8 mouse cellular contexts compared by ENCODE assay signal in genomic region chr7:16920818-16921791, GRCm38 (mm10). TPM values are rescaled to one million over a fixed set of nuclear protein-coding genes. Genes with fewer than 3 reads are reported as not detected.
DNase-seq lines count a peak whose midpoint lies in the region; ATAC-seq and TF ChIP-seq lines count a peak whose summit lies in the region.

No protein-coding gene starts in this region.

- H3K4me2 ChIP-seq in liver, embryonic 14.5 days (ENCODE audit: low read depth): peak overlapping the region; percentile 68

- DNase-seq in retina, postnatal 1 day: peak; percentile 37
- no peak for DNase-seq in retina, embryonic 14.5 days (ENCODE audit: low spot score)
- DNase-seq in hindbrain, embryonic 10.5 days (ENCODE audit: low spot score): no peak
- no peak for DNase-seq in liver, embryonic 14.5 days (ENCODE audit: low read depth in 3 of 3, low spot score in 3 of 3)
- DNase-seq in testis, postnatal 14 days (ENCODE audit: low spot score): peak; percentile 33
- no peak for DNase-seq in ovary, postnatal 14 days (ENCODE audit: low spot score)

- peaks cover 56% of the 10 kb centered on the region for H3K4me1 ChIP-seq in erythroblast, embryonic 14.5 days (ENCODE audit: control insufficient read depth)
- H3K4me1 ChIP-seq in hindbrain, embryonic 10.5 days (replicated peaks): peaks cover 62% of the 10 kb centered on the region
- peaks cover 17 to 32% of the 10 kb centered on the region in 2 experiments for H3K4me1 ChIP-seq in liver, embryonic 14.5 days (replicated peaks; ENCODE audit: control insufficient read depth in 2 of 2, insufficient read depth in 2 of 2, low read length in 1 of 2)

- no peak for TF ChIP-seq CTCF in liver, embryonic 14.5 days (IDR thresholded peaks at IDR 0.05; ENCODE audit: low read depth)

- WGBS in hindbrain, embryonic 10.5 days: 49% methylated on average over 21 of the region's 21 CpGs
- 71% methylated on average over 21 of the region's 21 CpGs for WGBS in liver, embryonic 14.5 days (ENCODE audit: insufficient replicate concordance)

- no peaks in the 10 kb centered on the region for H3K9me3 ChIP-seq in erythroblast, embryonic 14.5 days (ENCODE audit: control insufficient read depth, low read length)
- H3K9me3 ChIP-seq in hindbrain, embryonic 10.5 days: no peaks in the 10 kb centered on the region
- no peaks in the 10 kb centered on the region for H3K9me3 ChIP-seq in liver, embryonic 14.5 days (ENCODE audit: control insufficient read depth, low read length)

- peak overlapping the region; percentile 25; the same call in 1 of the 2 replicates for H3K9ac ChIP-seq in liver, embryonic 14.5 days (replicated peaks)

- peak overlapping the region; percentile 98 for H3K4me3 ChIP-seq in erythroblast, embryonic 14.5 days (replicated peaks)
- peak overlapping the region; percentile 93 for H3K4me3 ChIP-seq in hindbrain, embryonic 10.5 days
- H3K4me3 ChIP-seq in liver, embryonic 14.5 days (ENCODE audit: insufficient read depth in 1 of 2, low read depth in 2 of 2, low read length in 2 of 2): peak overlapping the region in 1 of 2 experiments; percentile 92; a peak in 1 of 4 replicates

- peak overlapping the region; percentile 99 for H3K27ac ChIP-seq in hindbrain, embryonic 10.5 days
- no peak overlapping the region for H3K27ac ChIP-seq in liver, embryonic 14.5 days

- H3K36me3 ChIP-seq in erythroblast, embryonic 14.5 days (ENCODE audit: control insufficient read depth): peaks cover 63% of the 10 kb centered on the region
- peaks cover 53% of the 10 kb centered on the region for H3K36me3 ChIP-seq in hindbrain, embryonic 10.5 days
- peaks cover 28% of the 10 kb centered on the region for H3K36me3 ChIP-seq in liver, embryonic 14.5 days (replicated peaks; ENCODE audit: control insufficient read depth, insufficient read depth, low read depth)

- no peaks in the 10 kb centered on the region for H3K27me3 ChIP-seq in erythroblast, embryonic 14.5 days (ENCODE audit: control insufficient read depth)
- no peaks in the 10 kb centered on the region for H3K27me3 ChIP-seq in hindbrain, embryonic 10.5 days (ENCODE audit: insufficient read depth, poor library complexity, severe bottlenecking)
- no peaks in the 10 kb centered on the region for H3K27me3 ChIP-seq in liver, embryonic 14.5 days (ENCODE audit: control insufficient read depth, insufficient read depth, low read length)

- no peak for TF ChIP-seq EP300 in liver, embryonic 14.5 days (IDR thresholded peaks at IDR 0.05; ENCODE audit: low read depth)

- no peak for ATAC-seq in erythroblast, adult 5-6 weeks (replicated peaks; ENCODE audit: low FRiP score, poor library complexity, severe bottlenecking)
- ATAC-seq in liver, embryonic 14.5 days (ENCODE audit: insufficient read depth): no peak

RNA-seq across cellular contexts. Expression of gene Calm3, which starts 2.8 kb away (rescaled TPM):
- 185 and 208 TPM in 2 replicates for polyA plus RNA-seq in erythroblast, embryonic 14.5 days (2012)
- total RNA-seq in erythroblast, adult 5-6 weeks (2015; ENCODE audit: low replicate concordance): 41.1 and 44.1 TPM in 2 replicates
- total RNA-seq in erythroblast, adult 5-6 weeks (2017; ENCODE audit: low replicate concordance): 157 and 162 TPM in 2 replicates
- polyA plus RNA-seq in hindbrain, embryonic 10.5 days (2016; fragmentation: Nextera tagmentation; extraction: Ambion mirVana): 170 and 245 TPM in 2 replicates
- polyA plus RNA-seq in liver, embryonic 14.5 days (2012; rRNA removed): 72.2 and 90.3 TPM in 2 replicates
- 115 and 122 TPM in 2 replicates for polyA plus RNA-seq in liver, embryonic 14.5 days (2014; fragmentation: Nextera tagmentation; extraction: Ambion mirVana)

RNA-seq across cellular contexts. Expression of gene Ptgir, which starts 14.8 kb away (rescaled TPM):
- 0.01 and 0.04 TPM in 2 replicates for polyA plus RNA-seq in erythroblast, embryonic 14.5 days (2012)
- total RNA-seq in erythroblast, adult 5-6 weeks (2015; ENCODE audit: low replicate concordance): 1.3 and 6.7 TPM in 2 replicates
- 1.5 and 1.8 TPM in 2 replicates for total RNA-seq in erythroblast, adult 5-6 weeks (2017; ENCODE audit: low replicate concordance)
- 0.77 and 1.5 TPM in 2 replicates for polyA plus RNA-seq in hindbrain, embryonic 10.5 days (2016; fragmentation: Nextera tagmentation; extraction: Ambion mirVana)
- polyA plus RNA-seq in liver, embryonic 14.5 days (2012; rRNA removed): 0.84 and 0.87 TPM in 2 replicates
- 0.88 and 1.2 TPM in 2 replicates for polyA plus RNA-seq in liver, embryonic 14.5 days (2014; fragmentation: Nextera tagmentation; extraction: Ambion mirVana)

RNA-seq across cellular contexts. Expression of gene Pnmal2, which starts 23.4 kb away (rescaled TPM):
- polyA plus RNA-seq in erythroblast, embryonic 14.5 days (2012): 0.02 TPM in 1 of 2 replicates, not detected in the other
- total RNA-seq in erythroblast, adult 5-6 weeks (2015; ENCODE audit: low replicate concordance): not detected in 2 replicates
- not detected in 2 replicates for total RNA-seq in erythroblast, adult 5-6 weeks (2017; ENCODE audit: low replicate concordance)
- polyA plus RNA-seq in hindbrain, embryonic 10.5 days (2016; fragmentation: Nextera tagmentation; extraction: Ambion mirVana): 4.0 and 12.2 TPM in 2 replicates
- 0.04 and 0.08 TPM in 2 replicates for polyA plus RNA-seq in liver, embryonic 14.5 days (2012; rRNA removed)
- polyA plus RNA-seq in liver, embryonic 14.5 days (2014; fragmentation: Nextera tagmentation; extraction: Ambion mirVana): 0.08 and 0.14 TPM in 2 replicates

RNA-seq across cellular contexts. Expression of gene Gng8, which starts 29.5 kb away (rescaled TPM):
- not detected in 2 replicates for polyA plus RNA-seq in erythroblast, embryonic 14.5 days (2012)
- total RNA-seq in erythroblast, adult 5-6 weeks (2015; ENCODE audit: low replicate concordance): not detected in 2 replicates
- total RNA-seq in erythroblast, adult 5-6 weeks (2017; ENCODE audit: low replicate concordance): not detected in 2 replicates
- 7.1 and 9.0 TPM in 2 replicates for polyA plus RNA-seq in hindbrain, embryonic 10.5 days (2016; fragmentation: Nextera tagmentation; extraction: Ambion mirVana)
- 0.44 and 0.47 TPM in 2 replicates for polyA plus RNA-seq in liver, embryonic 14.5 days (2012; rRNA removed)
- polyA plus RNA-seq in liver, embryonic 14.5 days (2014; fragmentation: Nextera tagmentation; extraction: Ambion mirVana): not detected in 2 replicates

RNA-seq across cellular contexts. Expression of gene Pnmal1, which starts 38.4 kb away (rescaled TPM):
- polyA plus RNA-seq in erythroblast, embryonic 14.5 days (2012): not detected in 2 replicates
- not detected in 2 replicates for total RNA-seq in erythroblast, adult 5-6 weeks (2015; ENCODE audit: low replicate concordance)
- not detected in 2 replicates for total RNA-seq in erythroblast, adult 5-6 weeks (2017; ENCODE audit: low replicate concordance)
- 5.8 and 12.7 TPM in 2 replicates for polyA plus RNA-seq in hindbrain, embryonic 10.5 days (2016; fragmentation: Nextera tagmentation; extraction: Ambion mirVana)
- 0.01 and 0.03 TPM in 2 replicates for polyA plus RNA-seq in liver, embryonic 14.5 days (2012; rRNA removed)
- polyA plus RNA-seq in liver, embryonic 14.5 days (2014; fragmentation: Nextera tagmentation; extraction: Ambion mirVana): 0.03 TPM in 1 of 2 replicates, not detected in the other

Comparison
In these comparisons a context has a peak if more than half of its experiments do, and no peak if none do; other contexts are left out.
1. DNase-seq: peak in retina, postnatal 1 day (single experiment) and testis, postnatal 14 days (single experiment); none in retina, embryonic 14.5 days (single experiment), hindbrain, embryonic 10.5 days (single experiment), liver, embryonic 14.5 days (0 of 3) and ovary, postnatal 14 days (single experiment).